Mouse (Mus musculus): ENCODE results near the gene Sars.

Gene Sars

DNA sequence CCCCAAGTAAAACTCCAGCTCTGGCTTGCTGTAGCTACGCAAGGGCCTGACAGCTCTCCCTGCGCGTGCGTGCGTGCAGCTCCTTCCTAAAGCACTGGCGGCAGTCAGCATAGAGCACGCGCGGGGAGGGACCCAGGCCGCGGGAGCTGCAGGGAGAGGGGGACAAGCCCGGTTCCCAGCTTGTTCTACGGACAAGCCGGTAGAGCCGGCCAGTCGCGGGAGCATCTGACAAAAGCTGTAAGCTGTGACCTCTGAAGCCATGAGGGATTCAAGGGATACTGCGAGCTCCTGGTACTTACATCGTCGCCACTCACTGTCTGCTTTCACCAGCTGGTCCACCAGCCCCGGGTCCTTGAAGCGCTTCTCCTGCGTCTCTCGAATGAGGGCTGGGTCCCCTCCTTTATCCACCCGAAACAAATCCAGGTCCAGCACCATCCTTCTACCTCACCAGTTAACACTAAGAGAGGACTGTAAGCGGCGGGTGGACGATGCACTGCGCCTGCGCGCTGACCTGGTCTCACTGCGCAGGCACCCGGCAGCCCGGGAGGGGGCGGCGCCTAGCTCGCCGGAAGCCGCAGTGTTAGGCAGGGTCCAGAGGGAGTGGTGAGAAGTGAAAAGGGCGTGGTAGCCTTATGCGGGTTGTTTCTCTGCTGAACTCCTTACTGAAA, at the start of gene Sars:
Gene Sars (minus strand): TSS at position 512 of the 668 bp plus-strand sequence.
- DNase-seq (ENCODE audit: low spot score in 2 of 2): peak; percentile 84 to 87

DNA sequence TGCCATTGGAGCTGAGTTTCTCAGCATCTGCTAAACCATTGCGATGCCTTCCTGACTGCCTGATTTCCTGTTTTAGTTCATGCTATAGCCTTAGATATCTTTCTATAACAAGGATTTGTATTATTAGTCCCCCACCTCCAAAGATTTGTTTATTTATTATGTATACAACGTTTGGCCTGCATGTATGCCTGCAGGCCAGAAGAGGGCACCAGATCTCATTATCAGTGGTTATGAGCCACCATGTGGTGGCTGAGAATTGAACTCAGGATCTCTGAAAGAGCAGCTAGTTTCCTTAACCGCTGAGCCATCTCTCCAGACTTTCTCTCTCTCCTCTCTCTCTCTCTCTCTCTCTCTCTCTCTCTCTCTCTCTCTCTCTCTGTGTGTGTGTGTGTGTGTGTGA, 45.0 kb upstream of the Sars start:
- no peak for DNase-seq (ENCODE audit: low spot score in 2 of 2)

DNA sequence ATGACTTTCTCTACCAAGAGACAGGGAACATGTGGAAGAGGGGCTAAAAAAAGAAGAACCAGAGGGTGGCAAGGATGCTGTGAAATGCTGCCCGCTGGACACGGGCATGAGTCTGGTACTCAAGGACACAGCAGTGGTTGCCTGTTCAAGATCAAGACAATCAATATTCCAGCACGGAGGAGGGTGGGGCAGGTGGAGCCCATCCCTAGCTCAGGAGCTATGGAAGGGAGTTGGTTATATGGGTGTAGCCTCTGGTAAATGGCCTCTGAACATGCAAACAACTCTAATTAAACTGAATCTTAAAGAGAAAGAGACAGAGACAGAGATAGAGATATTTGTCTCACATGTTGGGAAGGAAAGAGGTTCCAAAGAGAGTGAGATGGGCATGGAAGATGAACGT, 39.7 kb upstream of the Sars start:
- no peak for DNase-seq (ENCODE audit: low spot score in 2 of 2)

DNA sequence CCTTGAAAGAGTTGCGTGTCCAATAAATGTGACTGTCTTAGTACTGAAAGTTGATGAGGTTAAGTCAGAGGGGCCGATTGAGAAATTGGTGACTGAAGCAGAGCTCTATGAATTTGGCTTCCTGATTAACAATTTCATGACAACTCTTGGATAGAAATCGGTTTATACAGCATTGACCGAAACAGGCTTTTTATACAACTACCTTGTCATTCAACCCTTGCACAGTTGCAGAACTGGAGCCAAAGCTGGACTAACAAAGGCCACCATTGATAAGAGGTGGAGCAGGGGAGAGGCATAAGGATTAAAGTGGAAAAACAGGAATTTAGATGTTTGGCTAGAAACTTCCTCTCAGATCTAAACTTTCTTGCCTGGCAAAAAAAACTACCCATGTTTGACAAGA, 33.8 kb upstream of the Sars start:
- no peak for DNase-seq (ENCODE audit: low spot score in 2 of 2)

DNA sequence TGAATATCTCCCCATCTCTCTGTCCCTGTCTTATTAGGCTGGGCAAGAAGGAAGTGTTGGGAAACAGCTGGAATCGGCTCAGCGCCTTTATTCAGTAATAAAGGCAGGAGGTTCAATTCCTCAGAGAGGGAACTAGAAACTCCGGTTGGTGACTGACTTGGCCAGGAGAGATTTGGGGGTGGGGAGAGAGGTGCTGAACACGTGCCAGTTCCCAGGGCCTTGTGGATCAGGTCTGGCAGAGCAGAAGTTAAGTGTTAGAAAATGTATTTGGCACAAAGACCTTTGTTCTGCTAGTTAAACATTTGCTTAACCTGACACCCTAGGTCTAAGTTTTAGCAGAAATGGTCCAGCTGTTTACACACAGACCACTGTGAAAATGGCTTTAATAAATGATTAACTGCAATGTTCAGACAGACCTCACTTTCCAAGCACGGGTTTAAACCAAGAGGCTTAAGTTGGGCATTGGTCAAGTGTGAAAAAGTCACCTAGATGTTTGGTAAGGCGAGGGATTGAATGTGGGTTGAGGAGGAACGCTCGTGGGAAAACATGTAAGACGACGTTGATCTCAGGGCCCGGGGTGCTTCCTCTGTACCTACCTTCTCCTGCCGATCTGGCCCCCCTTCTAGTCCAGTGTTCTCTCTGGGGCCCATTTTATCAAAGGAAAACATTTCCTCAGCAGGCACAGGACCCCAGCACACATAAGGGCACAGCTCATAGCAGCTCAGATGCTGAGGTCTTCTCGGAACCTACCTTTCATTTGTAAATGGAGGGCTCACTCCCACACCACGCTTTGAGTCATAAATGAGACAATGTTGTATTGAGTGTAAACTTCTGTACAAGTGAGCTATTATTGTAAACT, 32.0 kb upstream of the Sars start:
- no peak for DNase-seq (ENCODE audit: low spot score in 2 of 2)

DNA sequence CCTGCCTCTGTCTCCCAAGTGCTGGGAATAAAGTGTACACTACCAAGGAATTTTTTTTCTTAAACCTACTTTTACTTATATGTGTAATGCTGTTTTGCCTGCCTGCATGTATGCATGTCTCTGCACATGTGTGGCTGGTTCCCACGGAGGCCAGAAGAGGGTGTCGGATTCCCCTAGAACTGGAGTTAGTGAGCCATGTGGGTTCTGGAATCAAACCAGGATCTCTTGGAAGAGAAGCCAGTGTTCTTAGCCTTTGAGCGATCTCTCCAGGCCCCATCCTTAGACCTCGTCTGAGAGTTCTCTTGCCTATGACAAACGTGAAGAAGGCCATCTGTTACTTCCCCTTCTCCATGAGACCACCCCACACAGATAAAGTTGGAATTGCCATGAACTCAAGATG, 30.5 kb upstream of the Sars start:
- DNase-seq (ENCODE audit: low spot score in 2 of 2): no peak

DNA sequence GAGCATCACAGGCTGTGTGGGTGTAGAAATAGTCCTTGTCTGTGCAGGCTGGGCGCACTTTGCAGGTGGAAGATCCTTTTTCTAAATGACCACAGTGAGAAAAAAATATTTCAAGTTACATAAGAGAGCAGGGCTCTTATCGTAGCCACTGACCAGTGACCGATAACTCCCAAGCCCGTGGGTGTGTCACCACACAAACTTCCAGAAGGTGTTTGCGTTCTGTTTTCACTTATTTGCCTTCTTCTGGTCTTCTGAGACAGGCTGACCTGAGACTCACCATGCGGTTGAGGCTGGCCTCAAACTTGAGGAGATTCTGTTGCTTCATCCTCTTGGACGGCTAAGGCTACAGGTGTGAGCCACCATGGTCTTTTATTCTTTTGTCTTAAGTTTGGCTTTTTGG, 30.0 kb upstream of the Sars start:
- DNase-seq (ENCODE audit: low spot score in 2 of 2): no peak

DNA sequence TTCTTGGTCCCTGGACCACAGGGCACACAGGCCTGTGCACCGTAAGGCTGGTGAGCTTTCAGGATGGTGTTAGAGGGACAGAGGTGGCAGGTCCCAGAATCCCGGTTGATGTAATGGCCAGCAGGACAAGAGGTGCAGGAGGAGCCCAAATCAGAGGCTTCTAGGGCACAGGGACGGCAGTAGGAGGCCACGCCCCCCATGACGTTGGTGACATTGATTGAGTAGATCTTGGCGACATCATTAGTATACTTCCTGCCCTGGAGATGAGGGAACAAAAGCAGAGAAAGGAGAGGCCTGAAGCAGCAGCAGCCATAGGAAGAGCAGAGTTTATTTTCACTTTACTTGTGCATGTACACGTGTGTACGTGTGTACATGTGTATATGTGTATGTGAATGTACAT, 22.8 kb upstream of the Sars start:
- DNase-seq (ENCODE audit: low spot score in 2 of 2): no peak

DNA sequence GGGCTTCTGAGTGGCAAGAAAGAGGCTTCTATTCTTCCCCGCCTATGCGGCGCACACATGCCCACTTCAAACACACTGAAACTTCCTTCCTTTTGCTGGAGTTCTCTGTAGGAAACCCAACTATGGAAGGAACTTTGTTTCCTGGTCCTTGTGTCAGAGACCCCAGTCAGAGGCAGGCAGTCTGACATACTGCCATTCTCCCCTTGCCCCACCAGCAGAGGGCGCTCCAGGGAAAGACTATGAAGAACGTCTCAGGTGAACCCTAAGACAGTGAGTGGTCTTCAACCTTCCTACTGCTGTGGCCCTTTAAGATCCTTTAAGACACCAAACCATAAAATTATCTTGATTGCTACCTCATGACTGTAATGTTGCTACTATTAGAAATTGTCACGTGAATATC, 21.4 kb upstream of the Sars start:
- peak in 1 of 2 experiments; percentile 16 for DNase-seq (ENCODE audit: low spot score in 2 of 2)

DNA sequence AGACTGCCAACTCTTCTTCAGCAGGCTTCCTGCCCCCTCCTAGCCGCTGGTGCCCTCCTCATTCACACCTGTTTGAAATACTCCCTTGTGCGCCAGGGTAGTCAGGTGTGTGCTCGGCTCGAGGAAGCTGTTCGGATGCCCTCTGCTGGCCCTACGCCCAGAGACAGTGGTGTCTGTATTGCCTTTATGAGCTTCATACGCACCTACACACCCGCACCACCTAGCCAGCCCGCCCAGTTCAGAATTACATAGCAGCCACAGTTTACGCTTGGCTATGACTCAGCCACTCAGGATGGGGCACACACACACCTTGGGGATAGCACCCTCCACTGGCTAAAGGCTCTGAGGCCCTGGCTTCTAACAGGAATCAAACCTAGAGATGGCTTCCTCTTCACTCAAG, 13.9 kb upstream of the Sars start:
- no peak for DNase-seq (ENCODE audit: low spot score in 2 of 2)

DNA sequence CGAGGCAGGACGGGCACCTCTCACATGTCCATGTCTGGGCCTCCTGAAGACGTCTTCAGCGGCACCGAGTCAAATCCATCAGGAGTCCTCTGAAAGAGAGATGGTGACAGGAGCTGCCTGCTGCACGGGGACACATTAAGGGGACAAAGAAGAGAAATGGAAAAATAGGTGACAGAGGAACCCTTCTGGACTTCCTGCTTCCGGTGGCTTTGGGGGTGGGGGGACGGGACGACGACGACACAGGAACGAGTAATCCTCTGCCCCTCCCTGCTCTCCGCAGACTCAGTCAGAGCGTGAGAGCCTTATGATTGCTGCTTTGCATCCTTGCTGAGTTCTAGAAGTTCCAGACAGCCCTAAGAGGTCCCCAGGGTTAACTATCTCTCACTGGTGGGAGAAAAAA, 13.4 kb upstream of the Sars start:
- no peak for DNase-seq (ENCODE audit: low spot score in 2 of 2)

DNA sequence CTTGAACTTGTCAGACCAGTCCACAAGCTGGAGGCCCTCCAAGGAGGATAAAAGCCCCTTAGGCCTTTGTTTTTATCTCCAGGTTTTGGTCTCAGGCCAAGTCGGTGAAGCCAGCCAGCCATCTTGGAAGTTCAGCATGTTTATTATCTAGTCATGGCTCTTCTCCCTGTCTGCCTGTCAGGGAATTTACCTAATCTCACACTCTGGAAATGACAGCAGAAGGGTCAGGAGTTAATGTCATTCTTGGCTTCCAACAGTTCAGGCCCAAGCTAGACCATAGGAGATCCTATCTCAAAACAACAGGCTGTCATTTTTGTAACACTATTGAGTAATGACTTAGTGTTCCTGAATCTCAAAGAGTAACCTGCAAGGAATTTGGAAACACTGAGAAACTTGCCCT, 9.2 kb upstream of the Sars start:
- DNase-seq (ENCODE audit: low spot score in 2 of 2): no peak

DNA sequence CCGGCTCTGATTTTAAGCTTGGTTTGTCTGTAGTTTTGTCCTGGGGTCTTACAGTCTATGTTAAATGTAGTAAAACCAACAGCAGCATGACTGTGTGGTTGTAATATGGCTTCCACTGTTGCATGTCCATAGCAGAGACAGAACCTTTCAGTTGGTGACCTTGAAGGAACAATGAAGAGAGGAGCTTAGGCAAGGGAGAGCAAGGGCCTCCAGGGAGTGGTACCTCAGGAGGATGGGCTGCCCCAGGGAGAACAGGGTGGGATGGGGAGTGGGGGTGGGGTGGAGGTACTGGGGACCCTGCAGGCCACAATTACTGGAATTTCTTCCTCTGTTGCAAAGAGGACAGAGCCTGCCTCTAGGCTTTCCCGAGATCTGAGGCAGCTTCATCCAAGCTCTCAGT, 7.0 kb upstream of the Sars start:
- no peak for DNase-seq (ENCODE audit: low spot score in 2 of 2)

DNA sequence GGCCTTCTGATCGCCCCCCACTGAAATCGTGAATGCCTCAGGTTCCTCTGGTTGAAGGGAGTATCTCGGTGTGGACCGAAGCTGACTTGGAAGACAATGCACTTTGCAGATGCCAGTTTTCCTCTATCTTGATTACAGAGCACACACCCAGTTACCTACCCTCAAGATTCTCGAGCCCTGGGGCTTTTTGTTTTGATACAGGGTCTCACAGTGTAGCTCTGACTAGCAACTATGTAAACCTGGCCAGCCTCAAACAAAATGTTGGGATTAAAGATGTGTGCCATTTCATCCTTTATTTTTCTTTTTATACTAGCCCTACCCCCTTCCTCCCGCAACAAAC, 327 bp upstream of the Sars start:
- no peak for DNase-seq (ENCODE audit: low spot score in 2 of 2)

DNA sequence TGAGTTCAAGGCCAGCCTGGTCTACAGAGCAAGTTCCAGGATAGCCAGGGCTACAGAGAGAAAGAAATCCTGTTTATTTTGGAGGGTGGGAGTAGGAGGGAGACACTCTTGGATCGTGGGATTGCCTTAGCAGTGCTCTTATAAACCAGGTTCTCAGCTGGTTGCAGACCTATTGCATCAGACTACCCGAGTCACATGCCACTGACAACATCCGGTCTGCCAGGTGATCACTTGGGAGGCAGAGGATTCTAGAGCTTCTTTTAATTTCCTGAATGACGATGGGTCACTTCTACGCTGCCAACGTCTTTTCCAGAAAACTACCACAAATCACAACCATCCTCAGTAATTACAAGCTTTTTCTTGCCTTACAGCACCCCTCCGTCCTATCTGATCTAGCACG, 980 bp downstream of the Sars start:
- peak; percentile 32 to 45 for DNase-seq (ENCODE audit: low spot score in 2 of 2)

DNA sequence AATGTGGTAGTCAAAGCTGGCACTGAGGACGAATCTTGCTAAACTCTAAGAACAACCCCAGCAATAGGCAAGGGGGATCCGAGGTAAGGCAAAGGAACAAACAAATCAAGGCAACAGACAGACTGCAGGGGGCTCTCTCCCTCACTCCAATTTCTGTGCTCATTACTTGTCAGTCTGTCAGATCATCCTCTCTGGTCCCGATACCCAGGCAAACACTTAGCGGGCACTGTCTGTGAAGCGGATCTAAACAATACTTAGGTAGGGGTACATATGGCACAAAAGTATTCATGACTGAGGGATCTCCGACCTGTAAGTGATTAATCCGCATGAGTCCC, 8.7 kb downstream of the Sars start:
- DNase-seq (ENCODE audit: low spot score in 2 of 2): no peak

DNA sequence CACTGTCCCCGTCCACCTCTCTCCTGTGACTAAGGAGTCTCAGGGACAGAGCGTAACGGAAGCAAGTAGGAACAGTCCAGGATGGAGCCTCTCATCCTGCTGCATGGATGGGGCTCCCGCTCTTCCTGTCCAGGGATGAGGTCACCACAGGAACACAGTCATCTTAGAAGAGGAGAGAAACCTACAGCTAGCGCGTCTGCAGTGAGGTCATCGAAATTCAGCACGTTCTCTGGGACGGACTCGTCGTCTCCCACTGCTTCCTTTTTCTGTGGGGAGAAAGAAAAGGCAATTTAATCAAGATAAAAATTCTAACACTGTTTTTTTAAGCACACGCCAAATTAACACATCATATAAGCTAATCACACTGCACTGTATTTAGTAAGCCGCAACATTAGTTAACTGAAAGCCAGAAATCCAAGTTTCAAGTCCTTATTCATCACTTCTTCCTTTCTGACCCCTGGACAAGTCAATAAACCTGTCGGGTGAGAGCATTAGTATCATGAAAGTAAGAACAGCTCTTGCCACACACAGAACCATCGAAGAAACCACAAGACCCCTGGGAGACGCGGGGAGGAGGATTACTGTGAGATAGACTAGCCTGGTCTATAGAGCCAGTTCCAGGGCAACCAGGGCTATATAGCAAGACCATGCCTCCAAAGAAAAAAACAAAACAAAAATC, 9.2 kb downstream of the Sars start:
- DNase-seq (ENCODE audit: low spot score in 2 of 2): no peak

DNA sequence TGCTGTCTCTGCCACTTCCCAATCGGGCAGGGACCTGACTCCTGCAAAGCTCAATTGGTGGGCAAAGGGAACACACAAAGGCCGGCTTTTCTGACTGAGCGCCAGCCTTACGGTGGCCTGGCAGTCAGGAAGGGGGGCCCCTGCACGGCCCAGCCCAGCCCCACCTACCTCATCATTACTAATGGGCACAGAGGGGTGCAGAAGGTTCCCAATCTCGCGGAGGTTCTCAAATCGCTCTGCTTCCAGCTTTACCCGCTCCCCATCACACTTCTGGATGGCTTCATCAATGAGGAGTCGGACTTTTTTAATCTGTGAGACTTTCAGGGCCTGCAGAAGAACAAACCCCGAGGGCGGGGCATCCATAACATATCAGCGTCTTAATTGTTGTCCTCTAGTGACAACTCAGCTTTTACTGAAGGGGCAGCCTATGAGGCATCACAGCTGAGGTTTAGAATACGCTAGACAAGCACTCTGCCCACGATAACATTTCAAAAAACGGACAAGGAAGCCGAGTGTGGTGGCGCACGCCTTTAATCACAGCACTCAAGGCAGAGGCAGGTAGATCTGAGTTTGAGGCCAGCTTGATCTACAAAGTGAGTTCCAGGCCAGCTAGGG, 11.0 kb downstream of the Sars start:
- DNase-seq (ENCODE audit: low spot score in 2 of 2): no peak

DNA sequence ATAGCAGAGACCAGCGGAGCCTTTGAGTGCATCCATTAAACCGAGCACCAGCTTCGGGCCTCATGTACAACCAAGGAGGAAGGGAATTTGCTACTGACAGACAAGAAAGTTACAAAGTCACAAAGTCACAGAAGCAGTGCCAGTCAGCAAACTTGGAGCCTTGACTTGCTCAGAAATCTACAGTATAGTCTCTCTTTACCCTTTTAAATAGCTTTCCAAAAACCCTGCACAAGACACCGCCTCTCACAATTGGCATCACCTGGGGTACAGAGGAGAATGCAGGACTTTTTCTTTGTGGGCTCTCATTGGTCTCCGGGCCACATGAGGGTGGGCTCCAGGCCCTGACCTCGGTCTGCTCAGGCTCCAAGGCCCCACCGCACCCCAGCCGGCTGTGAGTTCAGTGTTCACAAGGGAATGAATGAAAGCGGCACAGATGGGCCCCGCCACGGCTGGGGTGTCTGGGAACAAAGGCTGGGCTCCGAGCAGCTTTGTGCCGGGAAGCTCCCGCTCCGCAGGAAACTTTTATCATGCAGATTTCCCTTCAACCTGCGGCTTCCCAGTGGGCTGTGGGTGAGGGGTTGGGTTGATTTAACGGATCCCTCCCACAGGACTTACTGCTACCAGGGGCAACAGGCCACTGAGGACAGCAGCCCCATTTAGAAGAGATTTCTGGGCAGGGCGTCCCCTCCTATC, 11.7 kb downstream of the Sars start:
- no peak for DNase-seq (ENCODE audit: low spot score in 2 of 2)

DNA sequence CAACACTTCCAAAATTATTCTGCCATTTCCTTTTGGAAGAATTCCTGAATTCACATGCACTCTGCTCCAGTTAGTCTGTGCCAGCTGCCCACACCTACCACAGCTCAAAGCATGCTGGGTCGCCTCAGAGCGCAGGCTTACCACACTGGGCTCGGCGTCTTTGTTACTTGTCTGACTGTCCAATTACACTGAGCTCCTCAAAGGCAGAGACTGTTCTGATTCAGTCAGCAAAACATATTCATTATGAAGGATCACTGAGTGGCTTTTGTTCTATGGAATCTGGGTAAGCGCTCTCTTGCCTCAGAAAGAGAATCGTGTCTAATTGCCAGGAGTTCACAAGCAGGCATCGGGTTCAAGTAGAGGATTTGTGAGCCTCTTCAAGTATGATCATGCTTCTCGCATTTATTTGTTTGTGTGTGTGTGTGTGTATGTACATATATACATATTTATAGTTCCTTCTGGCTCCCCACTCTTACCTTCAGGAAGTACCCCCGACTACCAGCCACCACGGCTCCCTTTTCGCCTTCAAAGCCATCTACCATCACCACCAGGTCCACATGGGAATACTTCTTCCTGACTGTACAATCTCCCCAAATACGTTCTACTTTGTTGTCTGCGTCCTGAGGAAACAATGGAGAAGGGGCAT, 12.3 kb downstream of the Sars start:
- DNase-seq (ENCODE audit: low spot score in 2 of 2): no peak

DNA sequence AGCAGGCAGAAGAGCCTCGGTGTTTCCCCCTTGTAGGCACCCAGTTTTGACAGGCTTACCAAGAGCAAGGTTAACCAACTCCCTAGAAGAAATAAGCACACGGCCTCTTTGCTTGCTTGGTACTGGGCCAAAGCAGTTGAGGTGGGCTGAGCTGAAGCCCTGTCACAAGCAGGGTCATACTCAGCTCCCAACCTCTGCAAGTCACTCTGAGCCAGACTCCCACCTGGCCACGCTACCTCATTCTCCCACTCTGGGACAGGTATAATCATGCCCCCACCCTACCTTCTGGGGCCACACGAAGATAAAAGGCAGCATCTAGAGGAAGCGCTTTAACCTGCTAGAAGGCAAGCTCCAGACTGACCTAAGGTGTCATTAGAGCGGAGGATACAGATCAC, 19.4 kb downstream of the Sars start:
- no peak for DNase-seq (ENCODE audit: low spot score in 2 of 2)

Measured in right cerebral cortex, postnatal 36 days (tissue).